Mouse (Mus musculus) cerebellum, postnatal 4 days (tissue): ENCODE results near the gene Btnl4.
"Not testable (repeated sequence)": the region's sequence is repeated elsewhere in the genome, so short reads cannot be mapped to it uniquely, and the experiment has no call there.

Experiments
- DNase-seq, 2 experiments: peaks; one replicate each; pipeline ENCODE4 v3.0.0; 2022; ENCODE audit warnings: low spot score in 2 of 2, mixed read lengths in 1 of 2

Gene Btnl4

DNA sequence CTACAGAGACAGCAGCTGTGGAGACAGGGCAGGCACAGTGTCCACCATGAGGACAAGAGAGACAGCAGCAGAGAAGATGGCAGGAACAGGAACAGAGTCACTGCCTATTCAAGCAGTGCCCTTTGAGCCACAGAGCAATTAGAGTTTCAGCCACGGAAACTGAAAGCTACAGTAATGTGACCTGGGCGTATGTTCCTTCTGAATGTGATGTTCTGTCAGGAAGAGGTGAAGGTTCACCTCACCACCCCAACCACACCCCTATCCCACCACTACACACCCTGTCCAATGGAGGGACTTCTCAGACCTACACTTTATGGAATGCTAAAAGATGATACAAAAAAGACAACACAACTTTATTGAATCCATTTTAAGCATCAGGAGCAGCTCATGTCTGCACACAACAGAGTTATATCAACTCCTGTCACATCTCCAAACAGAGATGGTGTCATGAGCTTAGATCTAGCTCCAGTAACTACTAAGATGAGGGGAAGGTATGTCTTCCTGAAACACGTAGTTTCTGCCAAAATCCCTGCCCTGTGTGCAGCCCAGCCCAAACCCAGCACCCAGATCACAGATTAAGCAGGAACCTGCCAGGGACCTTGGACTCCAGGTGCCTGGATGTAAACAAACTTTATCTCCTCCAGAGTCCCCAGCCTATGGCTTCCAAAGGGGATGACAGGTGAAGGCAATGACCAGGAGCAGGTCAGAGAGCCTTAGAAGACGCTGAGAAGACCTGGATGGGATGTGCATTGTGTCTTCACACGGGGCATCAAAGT lies at the start of gene Btnl4:
Btnl4 (minus strand) TSS at position 81 of the 776 bp plus-strand sequence.
- not testable (repeated sequence) for DNase-seq

- no peak for DNase-seq
Observed at GRCm38 (mm10) chr17:34519001-34519400, 41.9 kb upstream of the Btnl4 start.

DNA sequence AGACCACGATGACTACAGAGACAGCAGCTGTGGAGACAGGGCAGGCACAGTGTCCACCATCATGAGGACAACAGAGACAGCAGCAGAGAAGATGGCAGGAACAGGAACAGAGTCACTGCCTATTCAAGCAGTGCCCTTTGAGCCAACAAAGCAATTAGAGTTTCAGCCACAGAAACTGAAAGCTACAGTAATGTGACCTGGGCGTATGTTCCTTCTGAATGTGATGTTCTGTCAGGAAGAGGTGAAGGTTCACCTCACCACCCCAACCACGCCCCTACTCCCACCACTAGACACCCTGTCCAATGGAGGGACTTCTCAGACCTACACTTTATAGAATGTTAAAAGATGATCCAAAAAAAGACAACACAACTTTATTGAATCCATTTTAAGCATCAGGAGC lies 41.5 kb upstream of the Btnl4 start:
- DNase-seq: not testable (repeated sequence)

DNA sequence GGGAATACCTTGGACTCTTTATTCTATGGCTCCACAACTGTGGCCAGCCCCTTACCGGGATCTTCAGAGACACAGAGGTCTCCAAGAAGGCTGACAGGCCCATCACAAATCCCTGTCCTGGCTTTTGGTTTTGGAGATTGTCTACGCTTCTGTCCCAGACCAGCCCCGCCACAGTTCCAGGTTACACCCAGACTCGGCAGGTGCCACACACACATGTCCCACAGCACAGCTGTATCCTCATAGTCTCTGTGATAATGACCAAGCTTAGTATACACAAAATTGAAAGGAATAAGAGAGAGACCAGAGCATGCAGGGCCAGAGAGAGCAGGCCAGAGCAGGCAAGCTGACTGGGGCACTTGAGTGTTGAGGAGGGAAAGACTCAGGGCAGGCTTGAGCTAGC lies 40.7 kb upstream of the Btnl4 start:
- DNase-seq: no peak

GRCm38 (mm10) chr17:34517252-34517651 lies 40.1 kb upstream of the Btnl4 start, which contains the start of gene Btnl6:
TSS of gene Btnl6 (minus strand) at chr17:34517352.
- DNase-seq: no peak

GRCm38 (mm10) chr17:34516514-34516913 lies 39.4 kb upstream of the Btnl4 start:
- DNase-seq: no peak

GRCm38 (mm10) chr17:34511723-34512122 lies 34.6 kb upstream of the Btnl4 start:
- not testable (repeated sequence) for DNase-seq

GRCm38 (mm10) chr17:34507591-34507990 lies 30.5 kb upstream of the Btnl4 start:
- DNase-seq: no peak

DNA sequence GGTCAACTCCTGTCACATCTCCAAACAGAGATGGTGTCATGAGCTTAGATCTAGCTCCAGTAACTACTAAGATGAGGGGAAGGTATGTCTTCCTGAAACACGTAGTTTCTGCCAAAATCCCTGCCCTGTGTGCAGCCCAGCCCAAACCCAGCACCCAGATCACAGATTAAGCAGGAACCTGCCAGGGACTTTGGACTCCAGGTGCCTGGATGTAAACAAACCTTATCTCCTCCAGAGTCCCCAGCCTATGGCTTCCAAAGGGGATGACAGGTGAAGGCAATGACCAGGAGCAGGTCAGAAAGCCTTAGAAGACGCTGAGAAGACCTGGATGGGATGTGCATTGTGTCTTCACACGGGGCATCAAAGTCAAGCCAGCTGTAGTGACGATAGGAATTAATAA lies 20.6 kb upstream of the Btnl4 start:
- not testable (repeated sequence) for DNase-seq

DNA sequence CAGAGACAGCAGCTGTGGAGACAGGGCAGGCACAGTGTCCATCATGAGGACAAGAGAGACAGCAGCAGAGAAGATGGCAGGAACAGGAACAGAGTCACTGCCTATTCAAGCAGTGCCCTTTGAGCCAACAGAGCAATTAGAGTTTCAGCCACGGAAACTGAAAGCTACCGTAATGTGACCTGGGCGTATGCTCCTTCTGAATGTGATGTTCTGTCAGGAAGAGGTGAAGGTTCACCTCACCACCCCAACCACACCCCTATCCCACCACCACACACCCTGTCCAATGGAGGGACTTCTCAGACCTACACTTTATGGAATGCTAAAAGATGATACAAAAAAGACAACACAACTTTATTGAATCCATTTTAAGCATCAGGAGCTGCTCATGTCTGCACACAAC lies 20.2 kb upstream of the Btnl4 start:
- not testable (repeated sequence) for DNase-seq

DNA sequence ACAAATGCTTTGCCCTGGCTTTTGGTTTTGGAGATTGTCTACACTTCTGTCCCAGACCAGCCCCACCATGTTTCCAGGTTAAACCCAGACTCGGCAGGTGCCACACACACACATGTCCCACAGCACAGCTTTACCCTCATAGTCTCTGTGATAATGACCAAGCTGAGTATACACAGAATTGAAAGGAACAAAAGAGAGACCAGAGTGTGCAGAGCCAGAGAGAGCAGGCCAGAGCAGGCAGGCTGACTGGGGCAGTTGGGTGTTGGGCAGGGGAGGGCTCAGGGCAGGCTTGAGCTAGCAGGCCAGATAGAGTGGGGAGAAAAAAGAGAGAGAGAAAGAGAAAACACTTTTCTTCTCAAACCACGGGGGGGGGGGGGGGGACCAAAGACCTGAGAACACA lies 19.4 kb upstream of the Btnl4 start:
- DNase-seq: no peak

GRCm38 (mm10) chr17:34495156-34495555 lies 18.0 kb upstream of the Btnl4 start:
- DNase-seq: not testable (repeated sequence)

DNA sequence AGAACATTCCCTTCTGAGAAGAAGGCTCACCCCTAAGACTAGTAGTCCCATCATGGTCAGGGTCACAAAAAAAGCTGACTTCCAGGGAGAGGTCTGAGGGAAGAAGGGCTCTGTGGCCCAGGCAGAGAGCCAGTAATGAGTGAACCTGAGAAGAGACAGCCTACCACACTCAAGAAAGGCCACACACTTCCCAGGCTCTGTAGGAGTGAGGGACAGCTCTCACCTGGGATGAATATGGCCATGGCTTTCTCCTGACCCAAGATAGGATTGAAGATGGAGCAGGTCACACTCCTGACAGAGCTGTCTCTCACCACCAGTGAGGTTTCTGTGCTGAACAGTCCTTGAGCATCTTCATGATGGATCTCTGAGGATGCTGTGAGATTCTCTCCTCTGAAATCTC lies 15.7 kb upstream of the Btnl4 start:
- no peak for DNase-seq

- DNase-seq: no peak
Observed at GRCm38 (mm10) chr17:34476427-34476826, 691 bp downstream of the Btnl4 start.

DNA sequence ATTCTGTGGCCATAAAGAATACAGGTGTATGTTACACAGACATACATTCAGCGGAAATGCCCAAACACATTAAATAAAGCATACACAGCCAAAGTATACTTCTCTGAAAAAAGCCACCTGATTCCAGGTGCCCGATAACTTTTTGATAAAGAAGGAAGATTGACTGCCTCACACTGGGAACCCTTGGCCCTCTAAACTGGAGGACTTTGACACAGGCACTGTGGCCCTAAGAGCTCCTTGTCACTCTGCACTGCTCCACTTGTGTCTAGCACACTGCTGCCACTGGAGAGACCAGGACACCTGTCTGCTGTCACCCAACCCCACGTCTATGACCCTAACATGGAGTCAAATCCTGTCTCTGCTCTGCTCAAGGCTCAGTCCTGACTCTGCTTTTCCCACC lies 2.1 kb downstream of the Btnl4 start:
- no peak for DNase-seq

GRCm38 (mm10) chr17:34470491-34470890 lies 6.6 kb downstream of the Btnl4 start:
- no peak for DNase-seq

- not testable (repeated sequence) for DNase-seq
Observed at GRCm38 (mm10) chr17:34465906-34466305, 11.2 kb downstream of the Btnl4 start.

DNA sequence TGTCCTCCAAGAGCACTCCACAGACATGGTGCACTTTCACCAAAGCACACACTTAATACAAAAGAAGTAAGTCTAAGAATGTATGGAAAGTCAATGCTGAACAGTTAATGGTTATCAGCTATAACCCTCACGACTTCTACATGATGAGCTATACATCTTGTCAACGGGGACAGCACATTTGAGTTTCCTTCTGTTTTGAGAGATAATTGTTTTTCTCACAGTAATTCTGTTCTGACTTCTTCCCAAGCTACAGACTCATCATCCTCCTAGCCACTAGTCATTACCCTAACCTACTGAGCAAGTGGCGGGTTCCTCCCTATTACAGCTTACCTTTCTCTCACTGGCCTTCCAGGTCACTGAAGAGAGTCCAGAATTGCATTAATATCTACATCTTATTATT lies 17.9 kb downstream of the Btnl4 start:
- DNase-seq: no peak

DNA sequence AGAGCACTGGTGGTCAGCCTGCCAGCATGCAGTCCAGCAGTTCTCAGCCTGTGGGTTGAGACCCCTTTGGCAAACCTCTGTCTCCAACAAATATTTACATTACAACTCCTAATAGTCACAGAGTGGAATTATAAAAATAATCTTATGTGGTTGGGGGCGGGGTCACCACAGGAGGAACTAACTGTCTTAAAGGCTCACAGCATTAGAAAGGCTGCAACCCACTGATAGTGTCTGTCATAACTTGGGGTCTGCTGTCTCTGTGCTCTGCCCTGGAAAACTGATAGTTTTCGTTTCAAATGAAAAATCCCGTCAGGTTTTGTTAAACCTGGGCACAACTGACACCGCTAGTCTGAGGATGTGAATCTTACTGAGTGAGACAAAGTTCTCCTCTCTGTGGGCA lies 19.4 kb downstream of the Btnl4 start:
- no peak for DNase-seq

DNA sequence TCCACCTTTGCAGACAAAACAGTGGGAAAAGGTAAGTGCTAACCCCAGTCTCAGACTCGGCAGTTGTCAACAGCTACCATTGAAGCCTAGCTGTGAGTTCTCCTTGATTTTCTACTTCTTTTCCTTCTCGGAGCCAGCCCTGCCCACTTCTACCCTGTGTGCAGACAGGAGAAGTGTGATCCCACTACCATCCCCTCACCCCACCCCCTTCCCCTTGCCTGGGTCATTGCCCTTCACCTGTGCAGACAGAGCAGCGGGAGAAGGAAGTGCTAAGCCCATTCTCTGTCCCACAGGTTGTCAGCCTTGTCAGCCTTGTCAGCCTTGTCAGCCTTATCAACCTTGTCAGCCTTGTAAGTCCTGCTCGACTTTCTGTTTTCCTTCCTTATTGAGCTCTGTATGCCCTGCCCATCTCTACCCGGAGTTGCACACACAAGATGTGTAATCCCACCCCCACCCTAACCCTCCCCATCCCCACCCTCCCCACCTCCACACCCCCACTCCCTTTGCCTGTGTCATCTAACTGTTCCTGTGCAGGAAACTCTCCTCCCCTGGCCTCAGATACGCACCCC lies 28.6 kb downstream of the Btnl4 start:
- no peak for DNase-seq

DNA sequence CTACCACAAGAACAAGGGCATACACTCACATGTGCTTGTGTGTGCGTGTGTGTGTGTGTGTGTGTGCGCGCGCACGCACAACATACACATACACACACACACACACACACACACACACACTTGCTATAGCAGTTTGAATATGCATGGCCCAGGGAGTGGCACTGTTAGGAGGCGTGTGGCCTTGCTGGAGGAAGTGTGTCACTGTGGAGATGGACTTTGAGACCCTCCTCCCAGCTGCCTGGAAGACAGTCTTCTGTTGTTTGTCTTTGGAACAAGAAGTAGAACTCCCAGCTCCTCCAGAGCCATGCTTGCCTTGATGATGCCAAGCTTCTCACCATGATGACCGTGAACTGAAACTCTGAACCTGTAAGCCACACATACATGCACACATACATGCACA lies 35.1 kb downstream of the Btnl4 start:
- DNase-seq: no peak

- DNase-seq: no peak
Observed at GRCm38 (mm10) chr17:34439795-34440194, 37.3 kb downstream of the Btnl4 start.

DNA sequence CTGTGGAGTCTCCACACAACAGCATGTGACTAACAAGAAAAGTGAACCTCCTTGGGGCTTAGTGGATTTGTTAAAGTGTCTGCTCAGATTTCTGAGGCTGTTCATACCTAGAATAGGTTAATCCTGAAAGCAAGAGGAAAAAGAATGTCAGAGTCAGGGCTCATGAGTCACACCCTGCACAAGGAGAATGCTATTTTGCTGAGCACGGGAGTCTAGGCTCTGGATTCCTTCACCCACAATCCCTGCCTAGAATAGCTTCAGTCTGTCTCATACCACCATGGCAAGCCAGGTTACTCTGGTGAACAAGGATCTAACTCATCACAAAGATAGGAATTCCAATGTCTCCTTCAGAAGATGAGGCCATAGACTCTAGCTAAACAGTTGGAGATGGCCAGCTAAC lies 38.5 kb downstream of the Btnl4 start:
- DNase-seq: no peak
